Mouse (Mus musculus) liver, postnatal 0 days (tissue): ENCODE data around the gene Pwwp2b.

Experiments used
- CTCF ChIP-seq: sonication (generic); IDR thresholded peaks from 2 replicates; pipeline ENCODE4 v1.5.1; 2016; ENCODE audit warnings: antibody characterized with exemption, low read depth
- EP300 ChIP-seq: IDR thresholded peaks from 2 replicates; pipeline ENCODE4 v1.6.1; 2016; ENCODE audit warnings: antibody characterized with exemption, low read depth, mild to moderate bottlenecking

DNA sequence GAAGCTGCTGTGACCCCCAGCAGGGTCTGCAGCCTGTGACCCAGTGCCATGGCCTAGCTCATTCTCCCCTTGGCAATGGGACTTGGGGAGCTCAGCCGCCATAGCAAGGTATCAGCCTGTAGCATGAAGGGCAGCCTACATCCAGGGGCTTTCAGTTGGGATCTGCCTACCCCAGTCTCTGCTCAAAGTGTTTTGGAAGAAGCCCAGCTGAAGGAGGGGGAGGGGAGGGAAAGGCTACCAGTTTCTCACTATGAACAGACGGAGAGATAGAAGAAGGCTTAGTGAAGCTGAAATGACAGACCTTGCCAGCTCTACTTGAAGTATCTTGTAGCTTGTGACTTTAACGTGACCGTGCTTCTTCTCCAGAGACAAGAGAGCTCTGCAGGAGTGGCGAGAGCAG lies 18.4 kb upstream of the Pwwp2b start:
- TF ChIP-seq CTCF (no peak), EP300 (no peak)
